Mouse (Mus musculus) brain, embryonic 14.5 days (tissue): ENCODE data around the gene Tmem219.

Experiments
- CTCF ChIP-seq: fragments of 200-500 bp; IDR thresholded peaks from 2 replicates; pipeline ENCODE4 v1.5.1; 2012; ENCODE audit warnings: inconsistent platforms, mild to moderate bottlenecking, moderate library complexity, borderline replicate concordance; ENCODE audit not compliant: insufficient read depth, insufficient read length; ENCODE audit errors: extremely low read depth
- POLR2A ChIP-seq: fragments of 200-500 bp; IDR thresholded peaks from 2 replicates; pipeline ENCODE4 v1.6.1; 2012; ENCODE audit warnings: mild to moderate bottlenecking, inconsistent platforms, borderline replicate concordance; ENCODE audit not compliant: poor library complexity, insufficient read depth, insufficient read length, severe bottlenecking; ENCODE audit errors: extremely low read depth

DNA sequence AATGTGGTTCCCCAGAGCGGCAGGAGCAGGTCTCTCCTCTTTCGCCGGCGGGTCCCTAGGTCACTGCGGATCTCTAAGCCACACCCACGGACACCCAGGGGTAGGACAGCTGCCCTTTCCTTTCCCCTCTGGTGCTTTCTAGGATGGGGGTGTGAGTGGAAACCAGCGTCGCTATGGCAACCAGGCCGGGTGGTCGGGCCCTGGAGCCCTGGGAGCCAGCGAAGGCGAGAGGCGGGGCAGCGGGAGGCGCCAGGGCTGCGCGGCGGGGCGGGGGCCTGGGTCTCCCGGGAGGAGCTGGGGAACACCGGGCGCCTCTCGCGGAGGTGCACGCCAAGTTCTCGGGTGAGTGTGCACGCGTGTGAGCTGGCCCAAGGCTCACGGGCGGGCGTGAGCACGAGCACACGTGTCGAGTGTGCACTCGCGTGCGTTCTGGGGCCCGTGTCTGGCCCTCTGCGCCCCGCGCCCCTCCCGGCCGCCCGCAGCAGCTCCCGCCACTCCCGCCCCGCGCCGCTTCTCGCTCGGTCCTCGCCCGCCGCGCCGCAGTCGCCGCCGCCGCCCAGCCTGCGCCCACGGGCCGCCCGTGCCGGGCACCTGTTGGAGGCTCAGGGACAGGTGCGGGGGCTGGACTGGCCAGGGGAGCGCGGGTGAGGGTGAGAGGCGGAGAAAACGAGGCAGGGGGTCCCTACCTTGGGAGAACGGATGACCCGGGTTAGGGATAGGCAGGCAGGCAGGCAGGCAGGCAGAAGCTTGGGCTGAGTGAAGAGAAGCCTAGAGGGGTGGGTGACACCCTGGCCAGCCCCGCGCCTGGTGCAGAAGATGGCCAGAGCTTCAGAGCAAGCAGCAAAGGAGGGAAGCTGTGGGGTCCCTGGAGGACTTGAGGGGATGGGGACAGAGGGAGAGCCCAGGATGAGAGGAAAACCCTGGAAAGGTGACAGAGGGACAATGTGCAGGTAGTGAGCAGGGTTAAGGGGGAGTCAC, 75.0 kb downstream of the Tmem219 start:
- no peak for TF ChIP-seq CTCF
- no peak for TF ChIP-seq POLR2A
